Mouse (Mus musculus): Measurements from ENCODE around the gene Alkal2.

Gene Alkal2

DNA sequence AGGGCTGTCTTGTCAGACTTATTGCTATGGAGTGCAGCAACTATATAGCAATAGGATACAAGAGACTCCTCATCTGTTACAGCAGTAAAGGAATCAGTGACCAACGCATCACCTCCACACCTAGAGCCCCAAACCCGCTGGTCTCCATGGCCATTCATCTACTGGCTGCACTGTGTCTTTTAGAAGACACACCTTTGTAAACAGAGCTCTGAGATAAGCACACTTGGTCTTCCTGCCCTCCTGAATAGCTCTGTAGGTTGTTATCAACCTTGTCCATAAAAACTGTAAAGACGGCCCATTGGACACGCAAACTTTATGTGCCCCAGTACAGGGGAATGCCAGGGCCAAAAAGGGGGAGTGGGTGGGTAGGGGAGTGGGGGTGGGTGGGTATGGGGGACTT, 12.9 kb downstream of the Alkal2 start:
- no peaks in the 10 kb centered on the region for H3K27me3 ChIP-seq (ENCODE audit: control insufficient read depth, insufficient read depth, low read length, poor library complexity, severe bottlenecking)
- H3K36me3 ChIP-seq (ENCODE audit: control insufficient read depth, insufficient read depth, low read length, poor library complexity, severe bottlenecking) = 0 out of 2 replicates have a peak, but pooled peaks cover 3% of the 10 kb centered on the region
- no peak for DNase-seq (ENCODE audit: low read depth, low spot score)

DNA sequence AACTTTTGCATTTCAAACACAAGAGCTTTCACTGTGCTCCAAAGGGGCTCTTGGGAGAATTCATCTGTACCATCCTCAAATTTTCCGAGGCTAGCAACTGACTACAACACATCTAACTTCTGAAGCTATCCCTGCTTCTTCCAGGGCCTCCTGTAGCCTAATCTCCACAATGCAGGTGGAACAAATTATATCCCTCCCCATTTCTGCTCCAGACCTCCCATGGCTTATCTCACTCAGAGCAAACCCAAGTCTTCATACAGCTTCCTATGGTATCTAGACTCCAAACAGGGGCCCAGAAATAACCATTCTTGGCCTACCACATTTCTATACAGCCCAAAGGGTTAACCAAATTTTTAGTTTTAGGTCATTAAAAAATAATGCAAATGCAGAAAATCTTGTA, 24.5 kb downstream of the Alkal2 start:
- H3K36me3 ChIP-seq (ENCODE audit: control insufficient read depth, insufficient read depth, low read length, poor library complexity, severe bottlenecking) = 0 out of 2 replicates have a peak, but pooled peaks cover 1% of the 10 kb centered on the region
- no peaks in the 10 kb centered on the region for H3K27me3 ChIP-seq (ENCODE audit: control insufficient read depth, insufficient read depth, low read length, poor library complexity, severe bottlenecking)
- DNase-seq (ENCODE audit: low read depth, low spot score) = no peak

DNA sequence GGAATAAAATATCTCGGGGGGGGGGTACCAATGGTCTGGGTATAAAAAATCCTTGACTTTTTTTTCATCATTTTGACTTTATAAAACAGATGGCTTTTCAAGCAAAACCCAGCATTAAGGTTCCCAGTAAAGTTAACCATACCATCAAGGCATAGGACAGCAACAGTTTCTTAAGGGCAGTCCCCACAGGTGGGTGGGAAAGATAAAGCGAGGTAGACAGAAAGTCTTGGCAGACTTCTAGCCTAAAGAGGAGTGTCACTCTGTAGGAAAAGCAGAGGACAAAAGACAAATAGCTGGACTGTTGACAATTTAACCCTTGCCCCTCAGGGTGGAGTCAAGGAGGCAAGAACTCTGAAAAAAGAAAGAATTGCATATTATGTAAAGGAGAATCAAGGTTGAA, 25.8 kb downstream of the Alkal2 start:
- no peaks in the 10 kb centered on the region for H3K27me3 ChIP-seq (ENCODE audit: control insufficient read depth, insufficient read depth, low read length, poor library complexity, severe bottlenecking)
- DNase-seq (ENCODE audit: low read depth, low spot score) = no peak

DNA sequence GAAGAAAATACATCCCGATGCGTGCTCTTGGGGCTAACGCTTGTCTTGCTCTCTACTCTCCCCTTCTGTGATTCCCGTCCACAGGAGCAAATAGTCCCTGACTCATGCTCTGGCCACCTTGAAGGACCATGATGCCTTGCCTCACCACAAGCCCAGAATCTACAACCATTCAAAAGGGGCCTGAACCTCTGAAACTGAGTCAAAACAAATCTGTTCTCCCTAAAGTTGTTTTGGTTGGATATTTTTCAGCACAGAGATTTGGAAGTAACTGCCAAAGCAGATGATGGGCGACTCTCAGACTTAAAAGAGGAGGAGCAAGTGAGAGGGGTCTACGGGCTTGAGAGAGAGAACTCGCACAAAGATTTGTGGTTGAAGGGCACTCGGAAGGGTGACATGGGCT, 26.7 kb downstream of the Alkal2 start:
- DNase-seq (ENCODE audit: low read depth, low spot score) = peak; percentile 10
- Histone ChIP-seq H3K36me3 (ENCODE audit: control insufficient read depth, insufficient read depth, low read length, poor library complexity, severe bottlenecking) (no peaks in the 10 kb centered on the region), H3K27me3 (ENCODE audit: control insufficient read depth, insufficient read depth, low read length, poor library complexity, severe bottlenecking) (no peaks in the 10 kb centered on the region)

More for the DNA sequence above, 25.8 kb downstream of the Alkal2 start:
- H3K36me3 ChIP-seq (ENCODE audit: control insufficient read depth, insufficient read depth, low read length, poor library complexity, severe bottlenecking) = no peaks in the 10 kb centered on the region

DNA sequence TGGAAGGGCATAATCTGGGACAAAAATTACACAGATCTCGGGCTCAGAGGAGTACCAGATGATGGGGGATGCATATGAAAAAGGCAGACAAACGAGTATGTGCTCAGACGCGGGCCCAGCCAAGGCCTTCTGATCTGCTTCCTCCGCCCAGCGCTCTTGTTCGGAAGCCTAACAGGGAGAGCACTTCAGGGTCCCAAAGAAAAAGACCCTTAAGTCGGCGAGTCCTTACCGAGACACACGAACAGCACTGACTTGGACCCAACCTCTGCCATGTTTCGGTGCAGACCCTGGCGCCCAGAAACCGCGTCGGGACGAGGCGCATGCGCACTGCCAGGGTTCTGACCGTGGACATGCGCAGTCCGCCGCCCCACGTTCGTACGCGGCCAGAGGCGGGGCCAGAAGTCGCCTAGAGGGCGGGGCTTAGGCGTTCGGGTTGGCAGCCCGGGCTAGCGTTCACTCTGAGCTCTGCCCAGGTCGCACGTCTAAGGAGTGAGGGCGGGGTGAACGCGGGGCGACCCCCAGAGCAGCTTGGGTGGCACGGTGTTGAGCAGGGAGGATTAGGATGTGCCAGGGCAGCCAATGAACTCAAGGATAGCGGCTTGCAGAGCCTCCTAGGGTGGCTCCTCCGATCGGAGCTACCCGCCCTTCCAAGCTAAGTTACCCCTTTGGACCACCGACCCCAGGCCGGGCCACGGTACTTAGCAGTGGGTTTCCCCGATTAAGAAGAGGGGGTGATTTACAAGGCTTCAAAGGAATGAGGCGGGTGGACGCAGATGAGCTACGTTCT, 27.3 kb downstream of the Alkal2 start, which contains the start of the genes Acp1 and Sh3yl1:
Gene Acp1 (minus strand): TSS at position 329 of the 787 bp plus-strand sequence.
Gene Sh3yl1 (plus strand): TSS at position 408 of the 787 bp plus-strand sequence.
- no peaks in the 10 kb centered on the region for H3K36me3 ChIP-seq (ENCODE audit: control insufficient read depth, insufficient read depth, low read length, poor library complexity, severe bottlenecking)
- DNase-seq (ENCODE audit: low read depth, low spot score) = peak; percentile 94
- H3K27me3 ChIP-seq (ENCODE audit: control insufficient read depth, insufficient read depth, low read length, poor library complexity, severe bottlenecking) = no peaks in the 10 kb centered on the region

DNA sequence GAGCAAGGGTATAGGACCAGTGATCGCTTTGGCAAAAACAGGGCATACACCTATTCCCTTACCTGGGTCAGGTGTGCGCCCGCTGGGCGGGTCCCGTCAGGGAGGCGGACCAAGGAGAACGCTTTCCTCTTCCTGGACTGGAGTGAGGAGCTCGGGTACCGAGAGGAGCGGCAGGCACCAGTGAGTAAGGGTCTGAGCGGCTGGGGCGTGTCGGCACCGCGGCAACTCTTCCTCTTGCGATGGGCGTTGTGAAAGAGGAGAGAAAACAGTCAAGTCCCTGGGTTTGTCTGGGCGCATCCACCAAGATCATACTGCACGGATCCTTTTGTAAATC, 27.9 kb downstream of the Alkal2 start:
- H3K36me3 ChIP-seq (ENCODE audit: control insufficient read depth, insufficient read depth, low read length, poor library complexity, severe bottlenecking) = no peaks in the 10 kb centered on the region
- DNase-seq (ENCODE audit: low read depth, low spot score) = peak; percentile 38
- H3K27me3 ChIP-seq (ENCODE audit: control insufficient read depth, insufficient read depth, low read length, poor library complexity, severe bottlenecking) = no peaks in the 10 kb centered on the region

DNA sequence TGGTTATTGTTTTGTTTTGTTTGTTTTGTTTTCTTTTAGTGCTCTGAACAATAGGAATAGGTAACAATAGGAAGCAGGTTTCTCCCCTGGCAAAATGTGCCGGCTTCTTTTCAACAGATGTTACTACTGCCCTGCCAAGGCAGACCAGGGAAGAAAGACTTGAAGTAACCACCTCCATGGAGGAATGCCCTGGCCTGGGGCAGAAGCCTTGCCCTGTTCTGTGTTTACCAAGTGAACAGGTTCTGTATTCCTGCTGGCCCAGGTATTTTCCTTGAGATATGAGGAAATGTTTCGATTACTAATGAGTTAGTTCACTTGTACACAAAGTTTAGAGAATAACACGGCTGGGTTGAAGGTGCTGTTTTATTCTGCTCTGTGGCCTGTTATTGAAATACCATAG, 28.7 kb downstream of the Alkal2 start:
- no peak for DNase-seq (ENCODE audit: low read depth, low spot score)
- Histone ChIP-seq H3K36me3 (ENCODE audit: control insufficient read depth, insufficient read depth, low read length, poor library complexity, severe bottlenecking) (no peaks in the 10 kb centered on the region), H3K27me3 (ENCODE audit: control insufficient read depth, insufficient read depth, low read length, poor library complexity, severe bottlenecking) (no peaks in the 10 kb centered on the region)

DNA sequence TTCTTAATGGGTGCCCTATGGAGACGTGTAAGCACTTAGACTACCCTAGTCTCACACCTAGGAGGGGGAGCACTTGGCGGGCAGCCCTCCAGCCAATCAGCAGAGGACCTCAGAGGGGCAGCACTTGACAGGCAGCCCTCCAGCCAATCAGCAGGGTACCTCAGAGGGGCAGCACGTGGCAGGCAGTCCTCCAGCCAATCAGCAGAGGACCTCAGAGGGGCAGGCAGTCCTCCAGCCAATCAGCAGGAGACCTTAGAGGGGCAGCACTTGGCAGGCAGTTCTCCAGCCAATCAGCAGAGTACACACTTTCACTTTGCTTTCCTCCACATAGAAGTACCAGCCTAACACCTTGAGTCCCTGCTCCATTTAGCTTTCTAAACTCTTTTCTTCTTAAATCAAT, 38.3 kb downstream of the Alkal2 start:
- Histone ChIP-seq H3K27me3 (ENCODE audit: control insufficient read depth, insufficient read depth, low read length, poor library complexity, severe bottlenecking) (no peaks in the 10 kb centered on the region), H3K36me3 (ENCODE audit: control insufficient read depth, insufficient read depth, low read length, poor library complexity, severe bottlenecking) (no peaks in the 10 kb centered on the region)
- DNase-seq (ENCODE audit: low read depth, low spot score) = peak; percentile 5

DNA sequence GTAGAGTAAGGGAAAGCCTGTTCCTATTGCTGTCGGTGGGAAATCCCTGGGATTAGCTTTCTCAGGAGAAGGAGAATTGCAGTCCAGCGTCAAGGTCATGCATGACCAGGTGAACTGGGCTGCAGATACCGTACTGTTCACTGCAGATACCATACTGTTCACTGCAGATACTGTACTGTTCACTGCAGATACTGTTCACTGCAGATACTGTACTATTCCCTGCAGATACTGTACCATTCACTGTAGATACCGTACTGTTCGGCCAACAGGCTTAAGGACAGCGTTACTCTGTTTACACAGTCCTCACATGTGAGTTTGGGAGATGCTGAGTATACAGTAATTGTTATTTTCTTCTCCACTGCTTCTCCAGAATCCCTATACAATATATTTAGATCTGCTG, 44.1 kb downstream of the Alkal2 start:
- no peaks in the 10 kb centered on the region for H3K36me3 ChIP-seq (ENCODE audit: control insufficient read depth, insufficient read depth, low read length, poor library complexity, severe bottlenecking)
- H3K27me3 ChIP-seq (ENCODE audit: control insufficient read depth, insufficient read depth, low read length, poor library complexity, severe bottlenecking) = no peaks in the 10 kb centered on the region
- no peak for DNase-seq (ENCODE audit: low read depth, low spot score)

DNA sequence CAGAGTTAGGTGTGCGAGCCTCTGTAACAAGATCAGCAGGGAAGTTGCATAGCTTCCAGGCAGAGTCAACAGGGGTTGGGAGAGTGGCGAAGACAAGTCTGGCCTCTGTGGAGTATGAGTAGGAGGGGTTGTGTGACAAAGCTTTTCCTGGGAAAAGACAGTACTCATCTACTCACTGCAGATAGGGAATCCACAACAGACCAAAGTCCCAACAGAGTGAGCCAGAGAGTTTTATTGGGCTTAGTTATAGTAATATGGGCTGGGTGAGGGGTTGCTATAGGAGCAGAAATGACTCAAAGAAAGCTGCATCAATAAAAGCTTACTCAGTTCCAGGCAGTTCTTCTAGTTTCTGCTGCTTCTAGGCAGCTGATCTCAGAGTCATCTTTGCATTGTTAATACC, 49.2 kb downstream of the Alkal2 start:
- DNase-seq (ENCODE audit: low read depth, low spot score) = no peak
- Histone ChIP-seq H3K36me3 (ENCODE audit: control insufficient read depth, insufficient read depth, low read length, poor library complexity, severe bottlenecking) (no peaks in the 10 kb centered on the region), H3K27me3 (ENCODE audit: control insufficient read depth, insufficient read depth, low read length, poor library complexity, severe bottlenecking) (no peaks in the 10 kb centered on the region)

DNA sequence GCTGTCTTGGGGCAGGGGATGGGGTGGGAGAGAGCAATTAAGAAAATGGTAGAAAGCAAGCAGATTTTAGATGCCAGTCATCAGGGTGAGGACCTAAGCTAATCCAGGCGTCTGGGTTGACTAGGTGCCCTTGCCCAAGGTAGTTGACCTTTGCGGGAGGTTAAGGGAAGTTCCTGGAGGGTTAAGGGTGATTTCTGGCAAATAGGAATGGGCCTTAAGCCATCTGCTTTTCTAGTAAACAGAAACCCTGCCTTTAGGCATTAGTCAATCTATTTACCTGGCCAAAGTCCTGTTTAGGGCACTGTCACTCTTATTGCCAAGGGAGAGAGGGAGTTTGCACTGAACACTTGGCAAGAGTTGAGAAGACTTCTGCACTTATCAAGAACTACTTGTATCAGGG, 52.8 kb downstream of the Alkal2 start:
- Histone ChIP-seq H3K36me3 (ENCODE audit: control insufficient read depth, insufficient read depth, low read length, poor library complexity, severe bottlenecking) (no peaks in the 10 kb centered on the region), H3K27me3 (ENCODE audit: control insufficient read depth, insufficient read depth, low read length, poor library complexity, severe bottlenecking) (no peaks in the 10 kb centered on the region)
- DNase-seq (ENCODE audit: low read depth, low spot score) = no peak

All from splenic B cell, adult 2 months (primary cell).